Mouse (Mus musculus) heart, adult 2 months (tissue): ENCODE results near the gene Hes2. TPM values are rescaled to one million over a fixed set of nuclear protein-coding genes. Genes with fewer than 3 reads are reported as not detected.

Experiments
- DNase-seq, 2 experiments: peaks; one replicate each; pipeline ENCODE4 v3.0.0; 2021
- H3K27ac ChIP-seq: fragments of 200-600 bp; 2 replicates; pipeline ENCODE4 v1.8.1; 2022
- H3K27me3 ChIP-seq: fragments of 200-500 bp; 2 replicates; pipeline ENCODE4 v1.6.1; 2012; ENCODE audit warnings: mild to moderate bottlenecking, low read length, inconsistent platforms, mixed read lengths; ENCODE audit not compliant: control insufficient read depth, insufficient read depth
- H3K36me3 ChIP-seq: fragments of 200-500 bp; 2 replicates; pipeline ENCODE4 v1.6.1; 2012; ENCODE audit warnings: low read length, inconsistent platforms; ENCODE audit not compliant: control insufficient read depth, insufficient read depth
- H3K4me1 ChIP-seq: fragments of 200-500 bp; 2 replicates; pipeline ENCODE4 v1.6.1; 2011; ENCODE audit warnings: low read length; ENCODE audit not compliant: control insufficient read depth, insufficient read depth
- H3K4me3 ChIP-seq: fragments of 200-600 bp; 2 replicates; pipeline ENCODE4 v1.8.1; 2022
- H3K79me2 ChIP-seq: fragments of 200-500 bp; replicated peaks from 2 replicates; pipeline ENCODE4 v1.6.1; 2012; ENCODE audit warnings: mild to moderate bottlenecking, inconsistent platforms, low read length, moderate library complexity, mixed read lengths; ENCODE audit not compliant: control insufficient read depth, insufficient read depth
- H3K9ac ChIP-seq: fragments of 200-500 bp; 2 replicates; pipeline ENCODE4 v1.6.1; 2012; ENCODE audit warnings: low read depth, mild to moderate bottlenecking, control low read depth, inconsistent platforms, low read length, mixed read lengths
- CTCF ChIP-seq: fragments of 200-600 bp; IDR thresholded peaks from 2 replicates; pipeline ENCODE4 v1.8.1; 2022; ENCODE audit warnings: antibody characterized with exemption, mild to moderate bottlenecking, moderate library complexity
- EP300 ChIP-seq: fragments of 200-500 bp; IDR thresholded peaks from 2 replicates; pipeline ENCODE4 v1.6.1; 2011; ENCODE audit warnings: low read depth, low read length, control low read depth; ENCODE audit not compliant: insufficient read depth
- POLR2A ChIP-seq: fragments of 200-500 bp; IDR thresholded peaks from 2 replicates; pipeline ENCODE4 v1.6.1; 2011; ENCODE audit warnings: mild to moderate bottlenecking, low read depth, low read length, control low read depth; ENCODE audit not compliant: insufficient read depth
- WGBS: fragments of 180-500 bp; shearing (Covaris S2); methylation state at CpG from one replicate; pipeline ENCODE4 v1.1.7; 2018; 5-methylcytosine and 5-hydroxymethylcytosine counted together
- intact Hi-C: fragments of 180-260 bp; cut with DNase I; formaldehyde crosslinking; loops from one replicate; pipeline ENCODE4 v1.15.1; 2025
- polyA plus RNA-seq: library from polyadenylated mRNA; depleted of rRNA; stranded (reverse); fragments of >200 nt; gene quantifications from 2 replicates; pipeline ENCODE4 v1.2.3, GENCODE M21; 2012
- total RNA-seq, 2 experiments: library from RNA; stranded (reverse); gene quantifications; 2 replicates each; pipeline ENCODE4 v1.2.3; 2021

Gene Hes2
- total and polyA plus RNA-seq, 3 experiments, result not detected

DNA sequence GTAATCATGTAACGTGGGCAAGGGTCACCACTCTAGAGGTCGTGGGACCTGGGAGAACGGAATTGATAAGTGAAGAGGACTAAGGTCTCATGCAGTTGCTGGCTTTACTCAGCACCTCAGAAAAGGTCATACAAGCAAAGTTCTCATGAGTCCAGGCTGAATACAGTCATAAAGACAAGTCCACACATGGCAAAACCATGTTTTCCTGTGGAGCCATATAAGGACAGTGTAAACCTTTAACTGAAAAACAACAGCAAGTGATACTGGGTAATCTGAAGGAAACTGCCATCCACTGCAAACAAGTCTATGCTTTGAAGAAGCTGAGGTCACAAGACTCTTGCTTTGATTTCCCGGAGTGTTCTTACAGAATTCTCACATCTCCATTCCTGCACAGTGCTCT lies 31.0 kb downstream of the Hes2 start:
- intact Hi-C loops, result no loop called here
- TF ChIP-seq EP300 (no peak), POLR2A (no peak), CTCF (no peak)
- no peak overlapping the region for H3K9ac ChIP-seq
- H3K79me2 ChIP-seq, result peaks cover 2% of the 10 kb centered on the region; the same call in 1 of the 2 replicates
- no peak for DNase-seq
- H3K4me1 ChIP-seq, result peaks cover 34% of the 10 kb centered on the region
- no peak overlapping the region for H3K4me3 ChIP-seq
- WGBS, result 55% methylated on average over 4 of the region's 4 CpGs
- no peaks in the 10 kb centered on the region for H3K27me3 ChIP-seq
- H3K27ac ChIP-seq, result peak overlapping the region; percentile 43
- H3K36me3 ChIP-seq, result no peaks in the 10 kb centered on the region

GRCm38 (mm10) chr4:152190096-152190653 lies 31.5 kb downstream of the Hes2 start:
- H3K27me3 ChIP-seq, result no peaks in the 10 kb centered on the region
- H3K4me1 ChIP-seq, result peaks cover 32% of the 10 kb centered on the region
- peaks cover 4% of the 10 kb centered on the region for H3K79me2 ChIP-seq
- H3K9ac ChIP-seq, result no peak overlapping the region
- intact Hi-C loops, result no loop called here
- peak overlapping the region; percentile 43 for H3K27ac ChIP-seq
- no peak for TF ChIP-seq POLR2A
- TF ChIP-seq EP300, result no peak
- no peak for TF ChIP-seq CTCF
- WGBS, result 34% methylated on average over 11 of the region's 11 CpGs
- H3K4me3 ChIP-seq, result no peak overlapping the region
- peak in 1 of 2 experiments; percentile 18 for DNase-seq
- no peaks in the 10 kb centered on the region for H3K36me3 ChIP-seq

DNA sequence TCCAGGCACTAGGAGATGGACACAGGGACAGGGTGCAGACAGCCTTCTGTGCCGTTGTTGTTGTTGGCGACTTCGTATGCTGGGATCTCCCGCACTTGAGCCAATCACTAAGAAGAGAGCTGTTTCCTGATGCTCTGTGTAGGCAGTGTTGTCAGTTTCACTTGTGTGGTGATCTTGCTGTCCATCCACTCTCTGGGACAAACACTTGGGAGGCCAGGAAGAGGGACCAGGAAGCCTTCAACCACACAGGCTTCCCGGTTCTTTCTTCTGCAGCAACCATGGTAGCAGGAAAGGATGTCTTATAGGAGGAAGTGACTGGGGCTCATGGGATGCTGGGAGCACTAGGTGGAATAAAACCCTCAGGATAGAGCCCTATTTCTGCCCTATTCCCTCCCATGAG lies 32.0 kb downstream of the Hes2 start:
- Histone ChIP-seq H3K36me3 (no peaks in the 10 kb centered on the region), H3K27me3 (no peaks in the 10 kb centered on the region), H3K27ac (peak overlapping the region; percentile 43), H3K9ac (peak overlapping the region; percentile 15; the same call in 1 of the 2 replicates), H3K4me1 (peaks cover 29% of the 10 kb centered on the region), H3K79me2 (peaks cover 4% of the 10 kb centered on the region), H3K4me3 (no peak overlapping the region)
- WGBS, result 24% methylated on average over 5 of the region's 5 CpGs
- TF ChIP-seq EP300 (no peak), POLR2A (0 out of 2 replicates have a peak, but pooled peaks have one; percentile 12)
- intact Hi-C loops, result no loop called here
- DNase-seq, result no peak

GRCm38 (mm10) chr4:152192569-152192968 lies 33.9 kb downstream of the Hes2 start:
- H3K9ac ChIP-seq, result no peak overlapping the region
- WGBS, result 75% methylated on average over 4 of the region's 4 CpGs
- H3K79me2 ChIP-seq, result peaks cover 4% of the 10 kb centered on the region
- no peak for DNase-seq
- TF ChIP-seq CTCF (no peak), EP300 (no peak), POLR2A (no peak)
- H3K27ac ChIP-seq, result no peak overlapping the region
- no peaks in the 10 kb centered on the region for H3K36me3 ChIP-seq
- intact Hi-C loops, result no loop called here
- peaks cover 18% of the 10 kb centered on the region for H3K4me1 ChIP-seq
- no peak overlapping the region for H3K4me3 ChIP-seq
- no peaks in the 10 kb centered on the region for H3K27me3 ChIP-seq

- peaks cover 14% of the 10 kb centered on the region for H3K4me1 ChIP-seq
- WGBS, result 89% methylated on average over 3 of the region's 3 CpGs
- no peak overlapping the region for H3K27ac ChIP-seq
- TF ChIP-seq CTCF (no peak), EP300 (no peak), POLR2A (no peak)
- intact Hi-C loops, result no loop called here
- peaks cover 4% of the 10 kb centered on the region for H3K79me2 ChIP-seq
- no peak for DNase-seq
- no peak overlapping the region for H3K4me3 ChIP-seq
- H3K9ac ChIP-seq, result no peak overlapping the region
- H3K36me3 ChIP-seq, result no peaks in the 10 kb centered on the region
- no peaks in the 10 kb centered on the region for H3K27me3 ChIP-seq
Observed at GRCm38 (mm10) chr4:152194476-152195175, 36.0 kb downstream of the Hes2 start.

DNA sequence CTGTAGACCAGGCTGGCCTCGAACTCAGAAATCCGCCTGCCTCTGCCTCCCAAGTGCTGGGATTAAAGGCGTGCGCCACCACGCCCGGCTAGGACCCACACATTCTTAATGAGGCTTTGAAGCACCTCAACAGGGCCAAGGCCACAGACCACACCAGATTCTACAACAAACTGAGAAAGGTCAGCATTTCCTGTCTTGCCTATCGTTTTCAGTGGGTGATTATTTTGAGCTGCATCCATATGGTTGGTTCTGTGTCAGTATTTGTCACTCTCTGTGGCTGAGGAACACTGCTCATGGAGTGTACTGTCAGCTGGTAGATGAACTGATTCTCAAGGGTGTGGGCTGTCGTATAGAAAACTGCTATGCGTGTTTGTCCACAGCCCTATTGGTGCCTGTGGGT lies 37.6 kb downstream of the Hes2 start:
- no peak overlapping the region for H3K4me3 ChIP-seq
- intact Hi-C loops, result no loop called here
- no peak for DNase-seq

More for the DNA sequence above, 37.6 kb downstream of the Hes2 start:
- H3K27ac ChIP-seq, result no peak overlapping the region
- peaks cover 9% of the 10 kb centered on the region for H3K4me1 ChIP-seq
- H3K27me3 ChIP-seq, result no peaks in the 10 kb centered on the region
- H3K79me2 ChIP-seq, result peaks cover 4% of the 10 kb centered on the region
- no peaks in the 10 kb centered on the region for H3K36me3 ChIP-seq
- WGBS, result 86% methylated on average over 9 of the region's 9 CpGs
- no peak for TF ChIP-seq POLR2A
- no peak for TF ChIP-seq EP300
- no peak for TF ChIP-seq CTCF
- H3K9ac ChIP-seq, result no peak overlapping the region
